Mouse (Mus musculus) ES-E14 (cell line): ENCODE results near the gene Il23r.

Experiments
- HCFC1 ChIP-seq: IDR thresholded peaks from 2 replicates; pipeline ENCODE4 v1.6.1; 2012; ENCODE audit warnings: low read length, inconsistent platforms, borderline replicate concordance; ENCODE audit not compliant: insufficient read depth
- MAFK ChIP-seq: IDR thresholded peaks from 2 replicates; pipeline ENCODE4 v1.6.1; 2014; ENCODE audit warnings: mild to moderate bottlenecking, low read depth, low read length, inconsistent platforms; ENCODE audit not compliant: insufficient read depth
- ZNF384 ChIP-seq: IDR thresholded peaks from 2 replicates; pipeline ENCODE4 v1.6.1; 2012; ENCODE audit warnings: low read depth, low read length, inconsistent platforms

- no peak for TF ChIP-seq HCFC1
- no peak for TF ChIP-seq MAFK
- no peak for TF ChIP-seq ZNF384
Measured at GRCm38 (mm10) chr6:67434755-67435452, 56.8 kb downstream of the Il23r start.
